Mouse (Mus musculus) left cerebral cortex, adult 8-10 months (tissue): Measurements from ENCODE around the gene Olfr105-ps. TPM values are rescaled to one million over a fixed set of nuclear protein-coding genes. Genes with fewer than 3 reads are reported as not detected.

ENCODE experiments used
- DNase-seq, 2 experiments: peaks; one replicate each; pipeline ENCODE4 v3.0.0; 2022; ENCODE audit warnings: low spot score in 2 of 2
- total RNA-seq, 4 experiments: library from RNA; stranded (reverse); gene quantifications; 2 replicates each; pipeline ENCODE4 v1.2.4; 2022

Olfr105-ps gene
- not detected for total RNA-seq

- DNase-seq, result no peak
These were observed at the start of gene Olfr105-ps for GRCm38 (mm10) chr17:37378733-37379132. Gene Olfr105-ps (plus strand): TSS chr17:37379033.

GRCm38 (mm10) chr17:37339598-37339997 lies 39.2 kb upstream of the Olfr105-ps start, which contains the start of gene Olfr103:
Gene Olfr103 (minus strand): TSS chr17:37339698.
- DNase-seq, result no peak

GRCm38 (mm10) chr17:37359282-37359681 lies 19.6 kb upstream of the Olfr105-ps start, which contains the start of gene Olfr104-ps:
Gene Olfr104-ps (plus strand): TSS chr17:37359582.
- DNase-seq, result no peak

GRCm38 (mm10) chr17:37390093-37390492 lies 11.3 kb downstream of the Olfr105-ps start, which contains the start of gene Olfr106-ps:
Gene Olfr106-ps (plus strand): TSS chr17:37390393.
- DNase-seq, result no peak

GRCm38 (mm10) chr17:37398926-37399325 lies 20.1 kb downstream of the Olfr105-ps start, which contains the start of gene Olfr107:
Gene Olfr107 (plus strand): TSS chr17:37399226.
- DNase-seq, result no peak

- DNase-seq, result no peak
These were observed 34.5 kb downstream of the Olfr105-ps start for GRCm38 (mm10) chr17:37413380-37413779.

Other genes with a start within 250 kb of the Olfr105-ps start
- gene Olfr93, start 217.5 kb upstream of the Olfr105-ps start, total RNA-seq, result not detected
- gene Ubd, start 185.1 kb upstream of the Olfr105-ps start, total RNA-seq, result not detected
- not detected for gene Olfr94, start 178.0 kb upstream of the Olfr105-ps start, total RNA-seq
- not detected for gene Olfr95, start 165.9 kb upstream of the Olfr105-ps start, total RNA-seq
- gene Olfr96, start 158.9 kb upstream of the Olfr105-ps start, total RNA-seq, result not detected
- gene Olfr97, start 141.7 kb upstream of the Olfr105-ps start, total RNA-seq, result not detected
- gene Olfr98, start 115.3 kb upstream of the Olfr105-ps start, total RNA-seq, result not detected
- gene H2-M3, start 108.8 kb upstream of the Olfr105-ps start, total RNA-seq, result 1 to 10 TPM; 3.5 to 7.0 (median 4.7) TPM
- not detected for gene Olfr99, start 95.6 kb upstream of the Olfr105-ps start, total RNA-seq
- gene Olfr101, start 74.7 kb upstream of the Olfr105-ps start, total RNA-seq, result not detected
- not detected for gene Olfr102, start 62.0 kb upstream of the Olfr105-ps start, total RNA-seq
- gene Olfr103, start 39.3 kb upstream of the Olfr105-ps start, total RNA-seq, result not detected
- not detected for gene Olfr104-ps, start 19.5 kb upstream of the Olfr105-ps start, total RNA-seq
- not detected for gene Olfr106-ps, start 11.4 kb downstream of the Olfr105-ps start, total RNA-seq
- gene Olfr107, start 20.2 kb downstream of the Olfr105-ps start, total RNA-seq, result not detected
- not detected for gene Olfr108, start 66.4 kb downstream of the Olfr105-ps start, total RNA-seq
- gene Olfr109, start 79.9 kb downstream of the Olfr105-ps start, total RNA-seq, result not detected
- gene H2-M2, start 104.5 kb downstream of the Olfr105-ps start, total RNA-seq, result not detected
- 1 to 10 TPM in 1 of 4 experiments, under 1 TPM in 1, not detected in 2; 0.87 to 1.6 TPM for gene Olfr110, start 113.4 kb downstream of the Olfr105-ps start, total RNA-seq
- gene Olfr111, start 129.0 kb downstream of the Olfr105-ps start, total RNA-seq, result 1 to 10 TPM in 2 of 4 experiments, under 1 TPM in 2; 0.36 to 3.8 (median 1.7) TPM
- not detected for gene Olfr112, start 190.4 kb downstream of the Olfr105-ps start, total RNA-seq
- not detected for gene Olfr113, start 198.6 kb downstream of the Olfr105-ps start, total RNA-seq
- gene Olfr114, start 213.7 kb downstream of the Olfr105-ps start, total RNA-seq, result not detected
- not detected for gene Olfr115, start 248.1 kb downstream of the Olfr105-ps start, total RNA-seq
- gene Olfr116, start 248.2 kb downstream of the Olfr105-ps start, total RNA-seq, result not detected